Mouse (Mus musculus) E14TG2a.4 (cell line): ENCODE results near the gene P2ry13.

Experiments
- H3K27me3 ChIP-seq: 2 replicates; pipeline ENCODE4 v1.6.1; 2014; ENCODE audit warnings: low read length, control low read depth; ENCODE audit not compliant: insufficient read depth
- H3K36me3 ChIP-seq: 2 replicates; pipeline ENCODE4 v1.6.1; 2014; ENCODE audit warnings: low read length, control low read depth; ENCODE audit not compliant: insufficient read depth
- H3K4me1 ChIP-seq: replicated peaks from 2 replicates; pipeline ENCODE4 v1.6.1; 2014; ENCODE audit warnings: low read depth, low read length, control low read depth
- H3K4me3 ChIP-seq: replicated peaks from 2 replicates; pipeline ENCODE4 v1.5.1; 2014; ENCODE audit warnings: mild to moderate bottlenecking, low read length
- H3K9me3 ChIP-seq: 2 replicates; pipeline ENCODE4 v1.6.1; 2014; ENCODE audit warnings: low read length, control low read depth
- CTCF ChIP-seq: conservative IDR thresholded peaks from 2 replicates; pipeline ENCODE4 v1.5.1; 2014; ENCODE audit warnings: low read length
- NANOG ChIP-seq: IDR thresholded peaks from 2 replicates; pipeline ENCODE4 v1.6.1; 2014; ENCODE audit warnings: borderline replicate concordance, low read length, mixed read lengths
- POU5F1 ChIP-seq: IDR thresholded peaks from 2 replicates; pipeline ENCODE4 v1.6.1; 2014; ENCODE audit warnings: low read length, borderline replicate concordance

The P2ry13 gene

DNA sequence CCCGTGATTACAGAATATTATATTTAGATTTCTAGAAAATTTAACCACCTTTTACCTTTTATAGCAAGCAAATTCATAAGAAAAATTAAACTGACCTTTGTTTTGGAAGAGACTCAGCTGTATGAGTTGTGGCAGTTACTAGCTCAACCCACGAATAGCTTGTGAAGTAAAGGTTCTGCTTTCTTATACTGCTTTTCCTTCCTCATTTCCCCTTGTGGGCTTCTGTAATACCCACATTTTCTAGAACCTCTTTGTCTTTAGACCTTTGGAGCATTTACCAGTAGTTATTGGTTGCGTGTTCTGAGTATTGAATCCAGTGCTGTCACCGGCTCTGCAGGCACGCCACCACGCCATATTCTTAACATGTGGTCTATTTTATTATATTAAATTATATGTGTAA, at the start of gene P2ry13:
P2ry13 (minus strand) TSS at position 156 of the 400 bp plus-strand sequence.
- Histone ChIP-seq H3K4me1 (peaks cover 4% of the 10 kb centered on the region; the same call in 1 of the 2 replicates), H3K4me3 (no peak within 1 kb of the TSS), H3K9me3 (no peaks in the 10 kb centered on the region), H3K27me3 (no peaks in the 10 kb centered on the region), H3K36me3 (no peaks in the 10 kb centered on the region)
- TF ChIP-seq NANOG (no peak), CTCF (no peak), POU5F1 (no peak)

DNA sequence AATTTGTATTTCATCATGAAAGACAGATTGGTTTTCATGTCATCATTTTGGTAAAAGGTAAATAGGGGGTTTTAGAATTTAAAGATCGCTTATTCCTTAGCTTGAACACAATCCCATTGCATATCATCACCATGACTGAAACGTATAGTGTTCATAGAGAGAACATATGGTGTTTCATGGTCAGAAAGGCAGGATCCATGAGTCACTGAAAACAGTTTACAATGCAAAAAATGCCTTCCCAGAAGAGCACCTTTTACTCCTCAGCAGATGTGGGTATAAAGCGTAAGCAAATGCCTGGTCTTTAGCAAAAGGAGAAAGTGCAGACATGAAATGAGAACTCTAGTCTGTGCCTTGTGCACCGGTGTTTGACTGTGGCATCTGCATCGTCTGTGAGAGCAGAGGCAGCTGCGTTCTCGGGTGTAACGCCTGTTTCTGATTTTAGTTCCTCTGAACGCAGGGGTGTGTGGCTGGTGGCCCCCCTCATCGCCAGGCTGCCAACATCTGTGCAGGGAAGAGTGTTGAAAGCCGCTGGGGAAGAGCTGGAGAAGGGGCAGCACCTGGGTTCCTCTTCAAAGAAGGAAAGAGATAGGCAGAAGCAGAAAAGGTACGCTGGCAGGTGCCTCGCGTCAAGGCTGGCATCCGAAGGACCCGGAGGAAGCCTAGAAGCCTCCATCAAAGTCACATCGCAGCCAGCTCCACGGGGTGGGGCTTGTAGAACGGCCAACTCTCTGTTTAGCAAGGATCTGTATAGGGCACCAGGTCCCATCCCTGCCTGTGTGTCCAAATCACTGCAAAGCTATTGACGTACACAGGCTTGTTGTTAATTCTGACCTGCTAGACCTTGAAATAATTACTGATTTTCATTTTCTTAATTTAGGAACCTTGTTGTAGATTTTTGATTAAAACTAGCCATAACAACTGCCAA, 47.3 kb upstream of the P2ry13 start:
- no peaks in the 10 kb centered on the region for H3K36me3 ChIP-seq

GRCm38 (mm10) chr3:59250454-59250853, 39.8 kb upstream of the P2ry13 start:
- H3K36me3 ChIP-seq = no peaks in the 10 kb centered on the region
- TF ChIP-seq CTCF (no peak), POU5F1 (no peak), NANOG (no peak)
- H3K4me1 ChIP-seq = no peaks in the 10 kb centered on the region

More for the DNA sequence above, 47.3 kb upstream of the P2ry13 start:
- Histone ChIP-seq H3K4me1 (peaks cover 19% of the 10 kb centered on the region), H3K27me3 (no peaks in the 10 kb centered on the region), H3K4me3 (no peak overlapping the region), H3K9me3 (no peaks in the 10 kb centered on the region)
- TF ChIP-seq CTCF = no peak
- no peak for TF ChIP-seq NANOG
- no peak for TF ChIP-seq POU5F1

DNA sequence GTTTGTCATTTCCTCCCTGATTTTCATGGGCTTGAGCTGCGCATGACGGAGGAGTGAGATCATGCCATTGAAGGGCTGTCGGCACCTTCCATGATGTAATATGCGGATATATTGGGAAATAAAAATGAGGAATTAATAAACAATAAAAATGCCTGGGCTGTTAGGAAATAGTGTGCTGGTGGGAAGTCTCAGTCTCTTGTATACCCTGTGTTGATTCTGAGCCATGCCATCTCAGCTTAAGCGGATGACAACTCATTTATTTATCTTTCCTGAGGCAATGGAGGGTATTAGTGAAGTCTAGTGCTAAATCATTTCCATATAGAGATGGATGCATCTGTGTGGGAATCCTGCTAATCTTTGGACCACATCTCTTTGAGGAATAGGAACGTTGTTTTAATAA, 37.3 kb upstream of the P2ry13 start:
- H3K27me3 ChIP-seq = no peaks in the 10 kb centered on the region
- no peaks in the 10 kb centered on the region for H3K4me1 ChIP-seq
- H3K9me3 ChIP-seq = no peaks in the 10 kb centered on the region
- no peak overlapping the region for H3K4me3 ChIP-seq
- no peaks in the 10 kb centered on the region for H3K36me3 ChIP-seq
- no peak for TF ChIP-seq NANOG
- no peak for TF ChIP-seq POU5F1
- no peak for TF ChIP-seq CTCF

More at GRCm38 (mm10) chr3:59250454-59250853, 39.8 kb upstream of the P2ry13 start:
- no peak overlapping the region for H3K4me3 ChIP-seq
- H3K9me3 ChIP-seq = no peaks in the 10 kb centered on the region
- H3K27me3 ChIP-seq = no peaks in the 10 kb centered on the region

GRCm38 (mm10) chr3:59243384-59243783, 32.7 kb upstream of the P2ry13 start:
- H3K36me3 ChIP-seq = no peaks in the 10 kb centered on the region
- no peak for TF ChIP-seq NANOG
- TF ChIP-seq CTCF = no peak
- no peak for TF ChIP-seq POU5F1
- H3K9me3 ChIP-seq = no peaks in the 10 kb centered on the region

GRCm38 (mm10) chr3:59234878-59235277, 24.2 kb upstream of the P2ry13 start:
- no peaks in the 10 kb centered on the region for H3K4me1 ChIP-seq
- no peak overlapping the region for H3K4me3 ChIP-seq
- H3K36me3 ChIP-seq = no peaks in the 10 kb centered on the region
- no peak for TF ChIP-seq CTCF
- no peak for TF ChIP-seq NANOG
- no peak for TF ChIP-seq POU5F1
- H3K27me3 ChIP-seq = no peaks in the 10 kb centered on the region
- no peaks in the 10 kb centered on the region for H3K9me3 ChIP-seq

More at GRCm38 (mm10) chr3:59243384-59243783, 32.7 kb upstream of the P2ry13 start:
- Histone ChIP-seq H3K27me3 (no peaks in the 10 kb centered on the region), H3K4me3 (no peak overlapping the region), H3K4me1 (no peaks in the 10 kb centered on the region)

- TF ChIP-seq CTCF = no peak
- TF ChIP-seq POU5F1 = no peak
- TF ChIP-seq NANOG = no peak
- H3K4me1 ChIP-seq = no peaks in the 10 kb centered on the region
- peaks cover 11% of the 10 kb centered on the region for H3K9me3 ChIP-seq
- no peak overlapping the region for H3K4me3 ChIP-seq
- no peaks in the 10 kb centered on the region for H3K27me3 ChIP-seq
- H3K36me3 ChIP-seq = no peaks in the 10 kb centered on the region
Observed at GRCm38 (mm10) chr3:59230912-59231311, 20.2 kb upstream of the P2ry13 start.

GRCm38 (mm10) chr3:59228730-59229551, 18.3 kb upstream of the P2ry13 start:
- H3K36me3 ChIP-seq = no peaks in the 10 kb centered on the region
- H3K27me3 ChIP-seq = no peaks in the 10 kb centered on the region
- H3K9me3 ChIP-seq = peaks cover 14% of the 10 kb centered on the region
- TF ChIP-seq CTCF = no peak
- no peak for TF ChIP-seq POU5F1
- no peak for TF ChIP-seq NANOG
- no peak overlapping the region for H3K4me3 ChIP-seq
- H3K4me1 ChIP-seq = no peaks in the 10 kb centered on the region
